Mouse (Mus musculus) inflammation-experienced regulatory T-cells, adult 6 months (primary cell): Measurements from ENCODE around the gene Rnf4. TPM values are rescaled to one million over a fixed set of nuclear protein-coding genes. Genes with fewer than 3 reads are reported as not detected.

Experiments
- ATAC-seq: one replicate; pipeline ENCODE4 v1.8.0; 2017
- polyA plus RNA-seq, 3 experiments: library from polyadenylated mRNA; unstranded; fragments of 100-300 nt; shearing (Covaris generic); gene quantifications; one replicate each; pipeline ENCODE4 v1.2.1; 2017

Rnf4 gene
- polyA plus RNA-seq, 3 experiments from 2014 or later = 104 to 122 (median 113) TPM

GRCm38 (mm10) chr5:34336775-34337450 lies 824 bp downstream of the Rnf4 start:
- ATAC-seq = peak; percentile 51

GRCm38 (mm10) chr5:34340246-34340645 lies 4.2 kb downstream of the Rnf4 start:
- ATAC-seq = no peak

- no peak for ATAC-seq
Observed at GRCm38 (mm10) chr5:34352084-34352631, 16.1 kb downstream of the Rnf4 start.

- ATAC-seq = no peak
Observed at GRCm38 (mm10) chr5:34360261-34360660, 24.2 kb downstream of the Rnf4 start.

- ATAC-seq = no peak
Observed at GRCm38 (mm10) chr5:34363115-34363514, 27.0 kb downstream of the Rnf4 start.

GRCm38 (mm10) chr5:34368551-34369290 lies 32.6 kb downstream of the Rnf4 start:
- no peak for ATAC-seq

GRCm38 (mm10) chr5:34369341-34370021 lies 33.4 kb downstream of the Rnf4 start, which contains the start of gene Fam193a:
Gene Fam193a, plus strand, starts transcription at chr5:34369933.
- ATAC-seq = peak; percentile 92

- no peak for ATAC-seq
Observed at GRCm38 (mm10) chr5:34370022-34370823, 34.1 kb downstream of the Rnf4 start.

GRCm38 (mm10) chr5:34370840-34371239 lies 34.8 kb downstream of the Rnf4 start:
- ATAC-seq = no peak

GRCm38 (mm10) chr5:34372141-34372540 lies 36.1 kb downstream of the Rnf4 start:
- ATAC-seq = no peak

GRCm38 (mm10) chr5:34372541-34372940 lies 36.5 kb downstream of the Rnf4 start:
- ATAC-seq = no peak

GRCm38 (mm10) chr5:34378787-34379186 lies 42.7 kb downstream of the Rnf4 start:
- no peak for ATAC-seq

GRCm38 (mm10) chr5:34381700-34382099 lies 45.6 kb downstream of the Rnf4 start:
- no peak for ATAC-seq

- no peak for ATAC-seq
Observed at GRCm38 (mm10) chr5:34385616-34386015, 49.5 kb downstream of the Rnf4 start.

GRCm38 (mm10) chr5:34386744-34387143 lies 50.7 kb downstream of the Rnf4 start:
- no peak for ATAC-seq

GRCm38 (mm10) chr5:34393251-34393650 lies 57.2 kb downstream of the Rnf4 start:
- no peak for ATAC-seq

- ATAC-seq = no peak
Observed at GRCm38 (mm10) chr5:34395347-34395746, 59.3 kb downstream of the Rnf4 start.

- no peak for ATAC-seq
Observed at GRCm38 (mm10) chr5:34395850-34396540, 59.9 kb downstream of the Rnf4 start.

GRCm38 (mm10) chr5:34397866-34398265 lies 61.8 kb downstream of the Rnf4 start:
- no peak for ATAC-seq

- no peak for ATAC-seq
Observed at GRCm38 (mm10) chr5:34398326-34398725, 62.2 kb downstream of the Rnf4 start.
